25 mouse cellular contexts compared by ENCODE assay signal in genomic region chr3:103740342-103740741, GRCm38 (mm10). TPM values are rescaled to one million over a fixed set of nuclear protein-coding genes. Genes with fewer than 3 reads are reported as not detected.
DNase-seq lines count a peak whose midpoint lies in the region; ATAC-seq lines count a peak whose summit lies in the region.
"Had no signal": no experiment of that assay in that cellular context is flagged by ENCODE, and none has a peak within 500 bp of the region (broad histone marks: within the 10 kb centered on the region; RNA-seq: fewer than 3 reads in every experiment).

No protein-coding gene starts in this region.

- H3K27me3 ChIP-seq in hindbrain, embryonic 10.5 days (ENCODE audit: insufficient read depth, poor library complexity, severe bottlenecking) = no peaks in the 10 kb centered on the region
- H3K27me3 ChIP-seq in hindbrain, embryonic 13.5 days = no peaks in the 10 kb centered on the region
- no peaks in the 10 kb centered on the region for H3K27me3 ChIP-seq in neural tube, embryonic 15.5 days (replicated peaks)
- H3K27me3 ChIP-seq: embryonic facial prominence, embryonic 12.5 days; hindbrain, embryonic 15.5 days; limb, embryonic 12.5 days had no signal

- H3K4me1 ChIP-seq in hindbrain, embryonic 10.5 days (replicated peaks) = peaks cover 47% of the 10 kb centered on the region
- peaks cover 35% of the 10 kb centered on the region for H3K4me1 ChIP-seq in hindbrain, embryonic 13.5 days (replicated peaks)
- peaks cover 39% of the 10 kb centered on the region for H3K4me1 ChIP-seq in neural tube, embryonic 15.5 days

- no peak for ATAC-seq in hindbrain, embryonic 13.5 days (ENCODE audit: low FRiP score)
- no peak for ATAC-seq in neural tube, embryonic 15.5 days (ENCODE audit: low FRiP score)
- peak; percentile 33; the same call in 1 of the 2 replicates for ATAC-seq in common myeloid progenitor, adult 5-6 weeks (replicated peaks; ENCODE audit: low read depth, poor library complexity, severe bottlenecking)

- no peak overlapping the region for H3K4me2 ChIP-seq in hindbrain, embryonic 13.5 days
- no peak overlapping the region for H3K4me2 ChIP-seq in neural tube, embryonic 15.5 days
- H3K4me2 ChIP-seq: embryonic facial prominence, embryonic 12.5 days; hindbrain, embryonic 15.5 days; limb, embryonic 12.5 days had no signal

- H3K4me3 ChIP-seq in hindbrain, embryonic 10.5 days = no peak overlapping the region
- no peak overlapping the region for H3K4me3 ChIP-seq in hindbrain, embryonic 13.5 days
- no peak overlapping the region for H3K4me3 ChIP-seq in neural tube, embryonic 15.5 days (replicated peaks)
- H3K4me3 ChIP-seq: embryonic facial prominence, embryonic 12.5 days; hindbrain, embryonic 15.5 days; limb, embryonic 12.5 days had no signal

- peaks cover 37% of the 10 kb centered on the region for H3K36me3 ChIP-seq in hindbrain, embryonic 10.5 days
- peaks cover 32% of the 10 kb centered on the region for H3K36me3 ChIP-seq in hindbrain, embryonic 13.5 days
- H3K36me3 ChIP-seq in neural tube, embryonic 15.5 days = peaks cover 33% of the 10 kb centered on the region

- no peaks in the 10 kb centered on the region for H3K9me3 ChIP-seq in hindbrain, embryonic 10.5 days
- no peaks in the 10 kb centered on the region for H3K9me3 ChIP-seq in hindbrain, embryonic 13.5 days
- no peaks in the 10 kb centered on the region for H3K9me3 ChIP-seq in neural tube, embryonic 15.5 days (replicated peaks)
- H3K9me3 ChIP-seq: embryonic facial prominence, embryonic 12.5 days; hindbrain, embryonic 15.5 days; limb, embryonic 12.5 days had no signal

- no peak overlapping the region; the same call in 1 of the 2 replicates for H3K9ac ChIP-seq in hindbrain, embryonic 13.5 days
- 0 out of 2 replicates have a peak overlapping the region, but pooled peaks have one; percentile 23 for H3K9ac ChIP-seq in neural tube, embryonic 15.5 days (replicated peaks)
- H3K9ac ChIP-seq: embryonic facial prominence, embryonic 12.5 days; hindbrain, embryonic 15.5 days; limb, embryonic 12.5 days; liver, embryonic 14.5 days had no signal

- DNase-seq in hindbrain, embryonic 10.5 days (ENCODE audit: low spot score) = peak; percentile 29
- DNase-seq in neural tube, embryonic 10.5 days (ENCODE audit: extremely low spot score, low spot score) = no peak
- DNase-seq in mesoderm, embryonic 11.5 days (ENCODE audit: low read depth, low spot score) = peak; percentile 37
- no peak for DNase-seq in left cerebral cortex, adult 11 months (ENCODE audit: low spot score)
- no peak for DNase-seq in left cerebral cortex, adult 18-20 months (ENCODE audit: low spot score in 2 of 2)
- DNase-seq: adrenal gland, postnatal 10 days; cerebellum, adult 9-10 months; gastrocnemius, postnatal 25 days; kidney, adult 8-10 months; kidney, postnatal 36 days; lung, postnatal 36 days; retina, postnatal 1 day had no signal

- WGBS in hindbrain, embryonic 10.5 days = 31% methylated on average over 5 of the region's 5 CpGs
- WGBS in hindbrain, embryonic 13.5 days = 25% methylated on average over 5 of the region's 5 CpGs
- WGBS in neural tube, embryonic 15.5 days = 15% methylated on average over 5 of the region's 5 CpGs

- peak overlapping the region; percentile 50; the same call in 1 of the 2 replicates for H3K27ac ChIP-seq in hindbrain, embryonic 10.5 days
- H3K27ac ChIP-seq in hindbrain, embryonic 13.5 days = no peak overlapping the region
- H3K27ac ChIP-seq in neural tube, embryonic 15.5 days (replicated peaks) = no peak overlapping the region
- H3K27ac ChIP-seq: embryonic facial prominence, embryonic 12.5 days; hindbrain, embryonic 15.5 days; limb, embryonic 12.5 days; liver, embryonic 14.5 days had no signal

RNA-seq across cellular contexts. Expression of gene Gm10964, which starts 1.2 kb away (rescaled TPM):
- polyA plus RNA-seq in hindbrain, embryonic 10.5 days (2016; fragmentation: Nextera tagmentation; extraction: Ambion mirVana) = not detected in 2 replicates
- polyA plus RNA-seq in hindbrain, embryonic 13.5 days (2015; fragmentation: Nextera tagmentation; extraction: Ambion mirVana) = not detected in 2 replicates
- not detected in 2 replicates for polyA plus RNA-seq in neural tube, embryonic 15.5 days (2015; fragmentation: Nextera tagmentation; extraction: Ambion mirVana)
- not detected in 2 replicates for total RNA-seq in common myeloid progenitor, adult 5-6 weeks (2017)
- total RNA-seq in left cerebral cortex, adult 18-20 months (2021) = not detected
- total RNA-seq: adrenal gland, postnatal 10 days; ES-E14; gastrocnemius, postnatal 25 days; layer of hippocampus, postnatal 25 days had no signal
- polyA plus RNA-seq: embryonic facial prominence, embryonic 12.5 days; heart, embryonic 14.5 days; hindbrain, embryonic 15.5 days; limb, embryonic 12.5 days; liver, embryonic 14.5 days; neural tube, embryonic 14.5 days; small intestine, adult 2 months; stomach, embryonic 14.5 days had no signal

RNA-seq across cellular contexts. Expression of gene Olfml3, which starts 2.5 kb away (rescaled TPM):
- polyA plus RNA-seq in hindbrain, embryonic 10.5 days (2016; fragmentation: Nextera tagmentation; extraction: Ambion mirVana) = 10.6 and 11.5 TPM in 2 replicates
- polyA plus RNA-seq in hindbrain, embryonic 13.5 days (2015; fragmentation: Nextera tagmentation; extraction: Ambion mirVana) = 7.3 and 8.7 TPM in 2 replicates
- polyA plus RNA-seq in neural tube, embryonic 15.5 days (2015; fragmentation: Nextera tagmentation; extraction: Ambion mirVana) = 15.5 and 20.9 TPM in 2 replicates
- 0.15 and 0.73 TPM in 2 replicates for total RNA-seq in common myeloid progenitor, adult 5-6 weeks (2017)
- 10 to 100 TPM; 11.9 to 13.4 TPM for total RNA-seq in left cerebral cortex, adult 18-20 months (2021)

RNA-seq across cellular contexts. Expression of gene Hipk1, which starts 51.0 kb away (rescaled TPM):
- 10.4 and 10.7 TPM in 2 replicates for polyA plus RNA-seq in hindbrain, embryonic 10.5 days (2016; fragmentation: Nextera tagmentation; extraction: Ambion mirVana)
- 11.8 and 13.3 TPM in 2 replicates for polyA plus RNA-seq in hindbrain, embryonic 13.5 days (2015; fragmentation: Nextera tagmentation; extraction: Ambion mirVana)
- 8.6 and 10.2 TPM in 2 replicates for polyA plus RNA-seq in neural tube, embryonic 15.5 days (2015; fragmentation: Nextera tagmentation; extraction: Ambion mirVana)
- 75.4 and 87.3 TPM in 2 replicates for total RNA-seq in common myeloid progenitor, adult 5-6 weeks (2017)
- total RNA-seq in left cerebral cortex, adult 18-20 months (2021) = 100 to 1,000 TPM; 117 to 124 TPM

Comparison
In these comparisons a context has a peak if more than half of its experiments do, and no peak if none do; other contexts are left out.
1. DNase-seq: peak in hindbrain, embryonic 10.5 days (single experiment) and mesoderm, embryonic 11.5 days (single experiment); none in neural tube, embryonic 10.5 days (single experiment), left cerebral cortex, adult 11 months (single experiment) and left cerebral cortex, adult 18-20 months (0 of 2).